Comparison of ENCODE assay signal across 23 mouse cellular contexts in genomic region chr4:139506727-139507126, GRCm38 (mm10). TPM values are rescaled to one million over a fixed set of nuclear protein-coding genes. Genes with fewer than 3 reads are reported as not detected.
DNase-seq lines count a peak whose midpoint lies in the region; ATAC-seq and TF ChIP-seq lines count a peak whose summit lies in the region.
"Had no signal": no experiment of that assay in that cellular context is flagged by ENCODE, and none has a peak within 500 bp of the region (broad histone marks: within the 10 kb centered on the region; RNA-seq: fewer than 3 reads in every experiment).

No protein-coding gene starts in this region.

- no peak overlapping the region for H3ac ChIP-seq in C2C12 (ENCODE audit: control insufficient read depth, insufficient read length, low read depth)

- ATAC-seq in intestine, postnatal 0 days = peak; percentile 7; the same call in 1 of the 2 replicates
- peak; percentile 62; the same call in 1 of the 2 replicates for ATAC-seq in stomach, embryonic 15.5 days (ENCODE audit: insufficient read depth, low FRiP score, low read depth)
- peak; percentile 84 for ATAC-seq in stomach, postnatal 0 days (ENCODE audit: low FRiP score, low TSS enrichment)
- ATAC-seq in midbrain, embryonic 15.5 days (replicated peaks) = no peak
- ATAC-seq: activated CD4-positive, CD25-positive, alpha-beta regulatory T cell, adult 4 months; CD4-positive, CD25-positive, alpha-beta regulatory T cell, adult 4 months; forebrain, embryonic 13.5 days; forebrain, embryonic 15.5 days; Patski had no signal

- no peaks in the 10 kb centered on the region for H3K27me3 ChIP-seq in C2C12 (ENCODE audit: control insufficient read depth, insufficient read depth, insufficient read length)
- no peaks in the 10 kb centered on the region for H3K27me3 ChIP-seq in intestine, postnatal 0 days (replicated peaks; ENCODE audit: control insufficient read depth, insufficient read depth, low read length)
- no peaks in the 10 kb centered on the region for H3K27me3 ChIP-seq in stomach, embryonic 15.5 days (replicated peaks)
- no peaks in the 10 kb centered on the region for H3K27me3 ChIP-seq in stomach, postnatal 0 days (ENCODE audit: control insufficient read depth, insufficient read depth, low read length)
- H3K27me3 ChIP-seq in midbrain, embryonic 15.5 days (replicated peaks) = no peaks in the 10 kb centered on the region
- H3K27me3 ChIP-seq: embryonic facial prominence, embryonic 12.5 days; forebrain, embryonic 13.5 days; forebrain, embryonic 15.5 days; Patski had no signal

- no peaks in the 10 kb centered on the region for H3K9me3 ChIP-seq in intestine, postnatal 0 days (ENCODE audit: control insufficient read depth)
- no peaks in the 10 kb centered on the region for H3K9me3 ChIP-seq in stomach, embryonic 15.5 days
- no peaks in the 10 kb centered on the region for H3K9me3 ChIP-seq in stomach, postnatal 0 days (ENCODE audit: control insufficient read depth, low read length)
- H3K9me3 ChIP-seq in midbrain, embryonic 15.5 days = no peaks in the 10 kb centered on the region
- H3K9me3 ChIP-seq: forebrain, embryonic 15.5 days had no signal

- WGBS in intestine, postnatal 0 days = 74% methylated on average over 11 of the region's 11 CpGs
- 82% methylated on average over 11 of the region's 11 CpGs for WGBS in stomach, embryonic 15.5 days
- WGBS in stomach, postnatal 0 days = 66% methylated on average over 11 of the region's 11 CpGs
- 94% methylated on average over 11 of the region's 11 CpGs for WGBS in midbrain, embryonic 15.5 days

- no peak for TF ChIP-seq CTCF in C2C12 (IDR thresholded peaks at IDR 0.05; ENCODE audit: control insufficient read depth, insufficient read depth, insufficient read length)
- TF ChIP-seq CTCF in intestine, postnatal 0 days (IDR thresholded peaks at IDR 0.05; ENCODE audit: low read depth) = no peak
- no peak for TF ChIP-seq CTCF in stomach, postnatal 0 days (IDR thresholded peaks at IDR 0.05; ENCODE audit: low read depth)

- peak; percentile 71 for DNase-seq in stomach, postnatal 0 days (ENCODE audit: low spot score)
- no peak for DNase-seq in kidney, adult 9 months
- DNase-seq in gastrocnemius, postnatal 25 days = no peak
- DNase-seq: adrenal gland, adult 8-10 months; adrenal gland, postnatal 14 days; adrenal gland, postnatal 36 days; cerebellum, adult 11-12 months; cerebellum, adult 2 months; cerebellum, adult 9-10 months; cerebellum, postnatal 10 days; cerebellum, postnatal 25 days had no signal

- H3K79me3 ChIP-seq in C2C12 (ENCODE audit: low read depth) = no peaks in the 10 kb centered on the region

- no peak overlapping the region for H3K4me3 ChIP-seq in C2C12 (ENCODE audit: insufficient read depth, poor library complexity, severe bottlenecking)
- no peak overlapping the region for H3K4me3 ChIP-seq in intestine, postnatal 0 days (ENCODE audit: low read depth, low read length)
- no peak overlapping the region for H3K4me3 ChIP-seq in stomach, embryonic 15.5 days (replicated peaks)
- H3K4me3 ChIP-seq in stomach, postnatal 0 days (ENCODE audit: low read depth, low read length) = no peak overlapping the region
- H3K4me3 ChIP-seq in midbrain, embryonic 15.5 days = no peak overlapping the region
- H3K4me3 ChIP-seq: embryonic facial prominence, embryonic 10.5 days; embryonic facial prominence, embryonic 12.5 days; forebrain, embryonic 13.5 days; forebrain, embryonic 15.5 days had no signal

- no peak overlapping the region for H3K27ac ChIP-seq in intestine, postnatal 0 days (ENCODE audit: low read depth, low read length)
- H3K27ac ChIP-seq in stomach, embryonic 15.5 days = no peak overlapping the region
- no peak overlapping the region for H3K27ac ChIP-seq in stomach, postnatal 0 days (replicated peaks)
- H3K27ac ChIP-seq in midbrain, embryonic 15.5 days = no peak overlapping the region
- H3K27ac ChIP-seq: embryonic facial prominence, embryonic 10.5 days; embryonic facial prominence, embryonic 12.5 days; forebrain, embryonic 13.5 days; forebrain, embryonic 15.5 days had no signal

- no peaks in the 10 kb centered on the region for H3K36me3 ChIP-seq in C2C12 (ENCODE audit: control insufficient read depth, insufficient read depth)
- no peaks in the 10 kb centered on the region for H3K36me3 ChIP-seq in intestine, postnatal 0 days (ENCODE audit: control insufficient read depth, insufficient read depth)
- H3K36me3 ChIP-seq in stomach, embryonic 15.5 days = no peaks in the 10 kb centered on the region
- H3K36me3 ChIP-seq in stomach, postnatal 0 days (ENCODE audit: control insufficient read depth, insufficient read depth, low read length) = no peaks in the 10 kb centered on the region
- no peaks in the 10 kb centered on the region for H3K36me3 ChIP-seq in midbrain, embryonic 15.5 days (replicated peaks)
- H3K36me3 ChIP-seq: embryonic facial prominence, embryonic 10.5 days; embryonic facial prominence, embryonic 12.5 days; forebrain, embryonic 15.5 days; G1E had no signal

- TF ChIP-seq EP300 in stomach, postnatal 0 days (optimal IDR thresholded peaks at IDR 0.05) = no peak

- H3K4me1 ChIP-seq in intestine, postnatal 0 days (replicated peaks; ENCODE audit: control insufficient read depth, insufficient read depth, low read length) = peaks cover 8% of the 10 kb centered on the region; the same call in 1 of the 2 replicates
- H3K4me1 ChIP-seq in stomach, embryonic 15.5 days = no peaks in the 10 kb centered on the region
- H3K4me1 ChIP-seq in stomach, postnatal 0 days (replicated peaks; ENCODE audit: control insufficient read depth, insufficient read depth) = no peaks in the 10 kb centered on the region
- no peaks in the 10 kb centered on the region for H3K4me1 ChIP-seq in midbrain, embryonic 15.5 days
- H3K4me1 ChIP-seq: embryonic facial prominence, embryonic 12.5 days; forebrain, embryonic 15.5 days had no signal

- no peak overlapping the region for H3K9ac ChIP-seq in intestine, postnatal 0 days (ENCODE audit: low read depth, low read length)
- H3K9ac ChIP-seq in stomach, embryonic 15.5 days = no peak overlapping the region
- H3K9ac ChIP-seq in stomach, postnatal 0 days (ENCODE audit: low read length) = no peak overlapping the region
- no peak overlapping the region for H3K9ac ChIP-seq in midbrain, embryonic 15.5 days
- H3K9ac ChIP-seq: embryonic facial prominence, embryonic 12.5 days; forebrain, embryonic 13.5 days; forebrain, embryonic 15.5 days had no signal

- H3K79me2 ChIP-seq in C2C12 (ENCODE audit: control insufficient read depth, insufficient read depth) = no peaks in the 10 kb centered on the region

- no peak overlapping the region for H3K4me2 ChIP-seq in intestine, postnatal 0 days (replicated peaks; ENCODE audit: low read depth)
- no peak overlapping the region for H3K4me2 ChIP-seq in stomach, embryonic 15.5 days
- H3K4me2 ChIP-seq in stomach, postnatal 0 days (replicated peaks; ENCODE audit: low read depth) = no peak overlapping the region
- no peak overlapping the region for H3K4me2 ChIP-seq in midbrain, embryonic 15.5 days
- H3K4me2 ChIP-seq: embryonic facial prominence, embryonic 12.5 days; forebrain, embryonic 13.5 days; forebrain, embryonic 15.5 days had no signal

TF ChIP-seq in C2C12, 6 proteins besides CTCF, POLR2A, EP300 and RAD21:
- no peak for TF ChIP-seq USF1 (IDR thresholded peaks at IDR 0.05; ENCODE audit: low read depth)
- TF ChIP-seq MYOD1 (IDR thresholded peaks at IDR 0.05; ENCODE audit: control insufficient read depth, insufficient read length, low read depth) = peak; percentile 41
- no peak for TF ChIP-seq MAX (IDR thresholded peaks at IDR 0.05)
- no peak for TF ChIP-seq MYOG (IDR thresholded peaks at IDR 0.05; ENCODE audit: control insufficient read depth, extremely low read depth, insufficient read length)

RNA-seq across cellular contexts. Expression of gene Iffo2, which starts 23.6 kb away (rescaled TPM):
- polyA plus RNA-seq in C2C12 (2012; fragmentation: generic; extraction: Trizol) = 20.0 TPM
- polyA plus RNA-seq in intestine, postnatal 0 days (2015; fragmentation: Nextera tagmentation; extraction: Ambion mirVana) = 3.4 and 4.0 TPM in 2 replicates
- polyA plus RNA-seq in stomach, embryonic 15.5 days (2015; fragmentation: Nextera tagmentation; extraction: Ambion mirVana) = 2.2 and 4.2 TPM in 2 replicates
- polyA plus RNA-seq in stomach, postnatal 0 days (2015; fragmentation: Nextera tagmentation; extraction: Ambion mirVana) = 3.8 and 4.0 TPM in 2 replicates
- polyA plus RNA-seq in midbrain, embryonic 15.5 days (2015; fragmentation: Nextera tagmentation; extraction: Ambion mirVana) = 4.1 and 4.3 TPM in 2 replicates
- total RNA-seq in gastrocnemius, postnatal 25 days (2021) = 1 to 10 TPM; 2.2 to 2.7 TPM
